Mouse (Mus musculus) cerebellum, adult 2 months (tissue): ENCODE results near the gene Recql5. TPM values are rescaled to one million over a fixed set of nuclear protein-coding genes. Genes with fewer than 3 reads are reported as not detected.

Experiments used
- DNase-seq, 2 experiments: peaks; one replicate each; pipeline ENCODE4 v3.0.0; 2021
- H3K27ac ChIP-seq: fragments of 200-500 bp; 2 replicates; pipeline ENCODE4 v1.5.1; 2012; ENCODE audit warnings: low read length, control low read depth, inconsistent platforms; ENCODE audit not compliant: insufficient read depth
- H3K27me3 ChIP-seq: fragments of 200-500 bp; 2 replicates; pipeline ENCODE4 v1.6.1; 2012; ENCODE audit warnings: inconsistent platforms, mild to moderate bottlenecking, low read length, moderate library complexity; ENCODE audit not compliant: control insufficient read depth, insufficient read depth
- H3K4me1 ChIP-seq: fragments of 200-500 bp; 2 replicates; pipeline ENCODE4 v1.6.1; 2011; ENCODE audit warnings: low read length; ENCODE audit not compliant: control insufficient read depth, insufficient read depth
- H3K4me3 ChIP-seq: fragments of 200-500 bp; replicated peaks from 2 replicates; pipeline ENCODE3; 2011; ENCODE audit warnings: mild to moderate bottlenecking, low read depth, low read length, control low read depth; ENCODE audit not compliant: insufficient read depth
- CTCF ChIP-seq: fragments of 200-500 bp; IDR thresholded peaks from 2 replicates; pipeline ENCODE4 v1.5.1; 2011; ENCODE audit warnings: low read depth, mild to moderate bottlenecking, control low read depth, low read length, moderate library complexity, borderline replicate concordance; ENCODE audit not compliant: insufficient read depth
- POLR2A ChIP-seq: fragments of 200-500 bp; IDR thresholded peaks from 2 replicates; pipeline ENCODE4 v1.6.1; 2011; ENCODE audit warnings: low read length, control low read depth, borderline replicate concordance; ENCODE audit not compliant: insufficient read depth
- WGBS: fragments of 180-500 bp; shearing (Covaris S2); methylation state at CpG from one replicate; pipeline ENCODE4 v1.1.7; 2018; 5-methylcytosine and 5-hydroxymethylcytosine counted together
- polyA plus RNA-seq: library from polyadenylated mRNA; depleted of rRNA; stranded (reverse); fragments of >200 nt; gene quantifications from 2 replicates; pipeline ENCODE4 v1.2.3, GENCODE M21; 2012

Gene Recql5
- polyA plus RNA-seq, 1 experiment, result 24.7 TPM

- TF ChIP-seq CTCF (no peak), POLR2A (no peak)
These were observed 35.6 kb upstream of the Recql5 start for GRCm38 (mm10) chr11:115968731-115969405.

DNA sequence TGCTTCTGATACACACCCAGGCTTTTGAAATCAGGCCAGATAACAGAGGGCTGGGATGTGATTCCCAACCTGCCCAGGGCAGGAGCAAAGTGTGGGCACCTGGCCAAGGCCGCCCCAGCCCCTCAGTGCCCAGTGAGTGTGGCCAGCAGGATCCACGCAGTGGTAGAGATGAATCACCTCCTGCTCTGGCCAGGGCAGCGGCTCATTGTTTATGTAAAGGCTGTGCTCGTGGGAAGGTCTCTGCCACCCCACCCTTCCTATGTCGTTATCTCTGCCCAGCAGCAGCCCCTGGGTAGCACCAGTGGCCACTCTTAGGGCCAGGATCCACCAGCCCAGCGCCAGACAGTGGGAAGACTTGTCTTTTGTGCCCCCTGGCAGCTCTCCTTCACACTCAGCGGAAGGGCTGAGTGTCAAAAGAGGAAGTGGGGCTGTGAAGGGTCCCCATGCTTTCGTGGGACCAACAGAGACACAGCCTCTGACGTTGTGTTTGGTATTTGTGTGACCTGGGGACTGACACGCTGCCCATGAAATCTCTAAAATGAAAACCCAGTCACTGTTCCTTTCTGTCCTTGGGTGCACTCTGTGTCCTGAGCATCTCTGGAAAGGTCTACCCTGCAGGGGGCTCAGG is 31.8 kb upstream of the Recql5 start:
- TF ChIP-seq POLR2A (no peak), CTCF (no peak)
- H3K27me3 ChIP-seq, result no peaks in the 10 kb centered on the region
- DNase-seq, result no peak
- no peaks in the 10 kb centered on the region for H3K4me1 ChIP-seq
- H3K27ac ChIP-seq, result no peak overlapping the region
- H3K4me3 ChIP-seq, result no peak overlapping the region
- 63% methylated on average over 10 of the region's 10 CpGs for WGBS

More at GRCm38 (mm10) chr11:115968731-115969405, 35.6 kb upstream of the Recql5 start:
- 73% methylated on average over 5 of the region's 5 CpGs for WGBS
- no peak overlapping the region for H3K27ac ChIP-seq
- H3K4me1 ChIP-seq, result no peaks in the 10 kb centered on the region
- no peak overlapping the region for H3K4me3 ChIP-seq
- no peaks in the 10 kb centered on the region for H3K27me3 ChIP-seq
- no peak for DNase-seq

- DNase-seq, result no peak
- TF ChIP-seq POLR2A, result no peak
- no peak for TF ChIP-seq CTCF
- WGBS, result 86% methylated on average over 9 of the region's 9 CpGs
- no peaks in the 10 kb centered on the region for H3K4me1 ChIP-seq
- H3K27ac ChIP-seq, result no peak overlapping the region
- no peak overlapping the region for H3K4me3 ChIP-seq
- H3K27me3 ChIP-seq, result no peaks in the 10 kb centered on the region
These were observed 29.6 kb upstream of the Recql5 start for GRCm38 (mm10) chr11:115962651-115963412.

DNA sequence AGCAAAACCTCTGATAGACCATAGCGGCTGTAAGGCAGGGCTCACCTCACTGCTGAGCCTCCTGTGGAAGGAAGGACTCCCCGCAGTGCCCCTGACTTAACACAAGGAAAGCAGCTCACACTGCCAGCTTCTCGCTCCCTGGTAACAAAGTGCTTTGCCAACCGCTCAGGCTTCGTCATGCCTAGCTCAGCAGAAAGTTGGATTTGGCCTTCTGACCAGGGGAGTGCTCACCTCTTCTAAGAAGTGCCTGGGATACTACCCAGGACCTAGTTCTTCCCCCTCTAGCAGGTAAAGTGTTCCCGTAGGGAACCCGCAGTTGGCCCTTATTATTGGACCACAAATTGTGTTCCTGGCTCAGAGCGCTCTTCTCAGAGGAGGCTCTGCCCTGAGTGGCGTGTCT is 25.7 kb upstream of the Recql5 start:
- Histone ChIP-seq H3K4me3 (no peak overlapping the region), H3K27me3 (no peaks in the 10 kb centered on the region), H3K27ac (no peak overlapping the region), H3K4me1 (no peaks in the 10 kb centered on the region)
- DNase-seq, result peak in 1 of 2 experiments; percentile 35
- TF ChIP-seq CTCF, result no peak
- no peak for TF ChIP-seq POLR2A
- 52% methylated on average over 9 of the region's 9 CpGs for WGBS

- H3K4me3 ChIP-seq, result no peak overlapping the region
- no peaks in the 10 kb centered on the region for H3K27me3 ChIP-seq
- whole genome bisulfite sequencing, result 34% methylated on average over 7 of the region's 7 CpGs
- TF ChIP-seq CTCF (no peak), POLR2A (no peak)
- H3K27ac ChIP-seq, result peak overlapping the region; percentile 7; the same call in 1 of the 2 replicates
- no peaks in the 10 kb centered on the region for H3K4me1 ChIP-seq
- no peak for DNase-seq
These were observed 24.7 kb upstream of the Recql5 start for GRCm38 (mm10) chr11:115957971-115958370.

- Histone ChIP-seq H3K4me3 (no peak overlapping the region), H3K4me1 (no peaks in the 10 kb centered on the region), H3K27me3 (no peaks in the 10 kb centered on the region), H3K27ac (peak overlapping the region; percentile 3; the same call in 1 of the 2 replicates)
- TF ChIP-seq POLR2A (no peak), CTCF (no peak)
- WGBS, result 54% methylated on average over 4 of the region's 4 CpGs
- peak in 1 of 2 experiments; percentile 27 for DNase-seq
These were observed 23.2 kb upstream of the Recql5 start for GRCm38 (mm10) chr11:115956453-115956852.

GRCm38 (mm10) chr11:115955195-115955858 is 22.1 kb upstream of the Recql5 start:
- no peak for DNase-seq
- Histone ChIP-seq H3K4me3 (no peak overlapping the region), H3K4me1 (no peaks in the 10 kb centered on the region), H3K27ac (peak overlapping the region; percentile 17), H3K27me3 (no peaks in the 10 kb centered on the region)
- WGBS, result 38% methylated on average over 10 of the region's 10 CpGs
- TF ChIP-seq CTCF (no peak), POLR2A (no peak)
